Mouse (Mus musculus) liver, embryonic 14.5 days (tissue): ENCODE results near the gene Chrnb1.

Experiments
- CTCF ChIP-seq: IDR thresholded peaks from 2 replicates; pipeline ENCODE4 v1.5.1; 2016; ENCODE audit warnings: antibody characterized with exemption, low read depth, control low read depth
- EP300 ChIP-seq: IDR thresholded peaks from 2 replicates; pipeline ENCODE4 v1.6.1; 2016; ENCODE audit warnings: antibody characterized with exemption, low read depth

DNA sequence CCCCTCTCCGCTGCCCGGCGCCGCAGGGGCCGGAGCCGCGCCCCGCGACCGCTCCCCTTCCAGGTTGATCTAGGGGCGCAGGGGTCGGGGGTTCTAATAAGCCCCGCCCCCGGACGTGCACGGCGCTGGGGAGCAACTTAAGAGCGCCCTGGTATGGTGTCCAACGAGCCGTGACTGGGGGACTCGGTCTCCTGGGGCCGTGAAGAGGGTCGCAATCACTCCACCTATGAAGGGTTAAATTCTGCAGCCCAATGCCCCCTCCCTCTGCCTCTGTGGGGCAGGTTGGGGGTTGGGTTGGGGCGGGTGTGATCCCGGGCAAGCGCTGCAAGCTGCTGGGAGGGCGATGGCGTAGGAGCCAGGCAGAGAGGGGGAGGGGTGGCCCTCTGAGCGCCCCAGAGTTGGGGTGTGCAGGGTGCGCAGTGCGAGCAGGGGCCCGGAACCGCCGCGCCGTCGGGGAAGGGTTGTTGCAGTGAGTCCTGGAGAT lies 29.6 kb downstream of the Chrnb1 start:
- no peak for TF ChIP-seq CTCF
- no peak for TF ChIP-seq EP300
